Mouse (Mus musculus): ENCODE measurements around the gene Elmod3.

GRCm38 (mm10) chr6:72615561-72616375 lies 17.6 kb upstream of the Elmod3 start:
- TF ChIP-seq EP300 (IDR thresholded peaks at IDR 0.05; ENCODE audit: low read depth) (no peak), CTCF (IDR thresholded peaks at IDR 0.05; ENCODE audit: low read depth) (no peak)

All from liver, postnatal 0 days (tissue).